Mouse (Mus musculus): ENCODE measurements around the gene Ripor1. TPM values are rescaled to one million over a fixed set of nuclear protein-coding genes. Genes with fewer than 3 reads are reported as not detected.

Gene Ripor1
- total and polyA plus RNA-seq, 3 experiments = 0.24 to 7.2 (median 1.7) TPM

DNA sequence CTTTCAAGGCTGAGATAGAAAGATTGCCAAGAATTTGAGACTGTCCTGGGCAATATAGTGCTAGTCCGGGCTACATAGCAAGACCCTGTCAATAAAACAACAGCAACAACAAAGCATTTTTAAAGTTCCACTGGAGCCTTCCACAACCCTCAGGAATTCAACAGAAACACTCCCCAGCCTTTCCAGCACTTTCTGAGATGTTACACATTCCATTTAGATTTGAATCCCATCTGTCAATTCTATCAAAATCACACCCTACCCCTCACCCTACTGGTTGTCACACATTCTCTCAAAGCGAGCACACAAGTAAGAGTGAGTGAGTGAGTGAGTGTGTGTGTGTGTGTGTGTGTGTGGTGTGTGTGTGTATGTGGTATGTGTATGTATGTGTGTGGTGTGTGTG, 12.6 kb upstream of the Ripor1 start:
- H3K27me3 ChIP-seq (replicated peaks) = peaks cover 17% of the 10 kb centered on the region
- H3K36me3 ChIP-seq (replicated peaks in 1 of 2; ENCODE audit: control insufficient read depth in 1 of 2, insufficient read depth in 1 of 2, low read length in 1 of 2) = no peaks in the 10 kb centered on the region
- H3K27ac ChIP-seq (ENCODE audit: insufficient read depth, low read depth) = no peak overlapping the region
- H3K79me2 ChIP-seq (replicated peaks; ENCODE audit: control insufficient read depth, extremely low read depth, insufficient read depth, poor library complexity, severe bottlenecking) = no peaks in the 10 kb centered on the region
- H3K9me3 ChIP-seq (replicated peaks; ENCODE audit: low read length) = no peaks in the 10 kb centered on the region
- no peak overlapping the region for H3K4me2 ChIP-seq (ENCODE audit: insufficient read depth, low read depth, poor library complexity, severe bottlenecking)
- H3K9ac ChIP-seq (ENCODE audit: insufficient read depth, low read depth) = no peak overlapping the region
- in situ Hi-C loops (cut with MboI; ENCODE audit: low pct_ligation_motif_present, low pct_unique_long_range_greater_than_20kb, low sequenced_read_pairs) = no loop called here
- TF ChIP-seq E2F4 (IDR thresholded peaks at IDR 0.05; ENCODE audit: insufficient replicate concordance, low read depth, low read length) (no peak), POLR2A (IDR thresholded peaks at IDR 0.05; ENCODE audit: low read depth, low read length) (no peak), MYC (IDR thresholded peaks at IDR 0.05; ENCODE audit: low read depth, low read length) (no peak), CHD2 (IDR thresholded peaks at IDR 0.05; ENCODE audit: low read length) (no peak), KAT2A (IDR thresholded peaks at IDR 0.05; ENCODE audit: insufficient replicate concordance, low read length) (no peak), GABPA (IDR thresholded peaks at IDR 0.05; ENCODE audit: insufficient replicate concordance, low read depth, low read length) (no peak), MEF2A (IDR thresholded peaks at IDR 0.05; ENCODE audit: borderline replicate concordance, low read depth, low read length) (no peak), SMC3 (IDR thresholded peaks at IDR 0.05; ENCODE audit: low read depth, low read length) (no peak), MAFK (IDR thresholded peaks at IDR 0.05; ENCODE audit: insufficient replicate concordance, low read length) (no peak), NRF1 (IDR thresholded peaks at IDR 0.05; ENCODE audit: low read depth, low read length) (no peak), UBTF (IDR thresholded peaks at IDR 0.05; ENCODE audit: low read depth, low read length) (no peak), BHLHE40 (IDR thresholded peaks at IDR 0.05; ENCODE audit: low read depth, low read length) (no peak), USF1 (IDR thresholded peaks at IDR 0.05; ENCODE audit: low read depth, low read length) (no peak)
- no peak for DNase-seq (ENCODE audit: extremely low read depth)
- dilution Hi-C loops (cut with MboI; ENCODE audit: extremely low pct_ligation_motif_present, extremely low pct_unique_long_range_greater_than_20kb, low sequenced_read_pairs) = no loop called here
- no peak overlapping the region for H3K4me3 ChIP-seq (replicated peaks in 1 of 3; ENCODE audit: low read depth in 2 of 3, low read length in 2 of 3, poor library complexity in 1 of 3)
- H3K4me1 ChIP-seq (ENCODE audit: control insufficient read depth in 1 of 2, insufficient read depth in 2 of 2) = peaks cover 0 to 12% of the 10 kb centered on the region in 2 experiments; a peak in 2 of 4 replicates

DNA sequence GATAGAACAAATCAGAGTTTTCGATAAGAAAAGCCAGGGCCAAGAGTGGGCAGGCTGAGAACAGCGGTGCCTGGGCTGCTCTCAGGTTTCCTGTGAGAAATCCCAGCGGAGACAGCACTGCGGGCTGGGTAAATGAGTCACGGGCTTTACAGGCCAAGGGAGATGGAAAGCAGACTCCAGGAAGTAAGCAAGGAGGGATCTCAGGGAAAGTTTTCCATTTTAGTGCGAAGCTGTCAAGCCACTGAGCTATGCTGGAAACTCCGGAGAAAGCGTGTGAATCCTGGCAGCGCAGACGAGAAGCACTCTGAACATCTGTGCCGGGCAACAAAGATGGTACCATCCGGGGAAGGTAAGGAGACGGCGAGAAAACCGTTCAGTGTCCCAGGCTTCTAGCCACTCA, 11.2 kb upstream of the Ripor1 start:
- no peaks in the 10 kb centered on the region for H3K9me3 ChIP-seq (replicated peaks; ENCODE audit: low read length)
- H3K36me3 ChIP-seq (replicated peaks in 1 of 2; ENCODE audit: control insufficient read depth in 1 of 2, insufficient read depth in 1 of 2, low read length in 1 of 2) = no peaks in the 10 kb centered on the region
- peaks cover 0 to 12% of the 10 kb centered on the region in 2 experiments; a peak in 2 of 4 replicates for H3K4me1 ChIP-seq (ENCODE audit: control insufficient read depth in 1 of 2, insufficient read depth in 2 of 2)
- no peak for DNase-seq (ENCODE audit: extremely low read depth)
- no peak overlapping the region for H3K4me3 ChIP-seq (replicated peaks in 1 of 3; ENCODE audit: low read depth in 2 of 3, low read length in 2 of 3, poor library complexity in 1 of 3)
- dilution Hi-C loops (cut with MboI; ENCODE audit: extremely low pct_ligation_motif_present, extremely low pct_unique_long_range_greater_than_20kb, low sequenced_read_pairs) (no loop called here), in situ Hi-C loops (cut with MboI; ENCODE audit: low pct_ligation_motif_present, low pct_unique_long_range_greater_than_20kb, low sequenced_read_pairs) (no loop called here)
- no peak for TF ChIP-seq NRF1 (IDR thresholded peaks at IDR 0.05; ENCODE audit: low read depth, low read length)
- TF ChIP-seq JUND (conservative IDR thresholded peaks at IDR 0.05; ENCODE audit: low read depth, low read length) = no peak
- no peak for TF ChIP-seq NELFE (IDR thresholded peaks at IDR 0.05; ENCODE audit: low read depth, low read length)
- no peak for TF ChIP-seq TCF12 (IDR thresholded peaks at IDR 0.05; ENCODE audit: low read depth, low read length)
- no peak for TF ChIP-seq ZC3H11A (IDR thresholded peaks at IDR 0.05; ENCODE audit: low read depth, low read length)
- no peak for TF ChIP-seq USF2 (conservative IDR thresholded peaks at IDR 0.05; ENCODE audit: low read depth, low read length)
- TF ChIP-seq MYC (IDR thresholded peaks at IDR 0.05; ENCODE audit: low read depth, low read length) = no peak
- no peak for TF ChIP-seq POLR2AphosphoS2 (IDR thresholded peaks at IDR 0.05; ENCODE audit: low read depth, low read length)
- no peak for TF ChIP-seq MXI1 (IDR thresholded peaks at IDR 0.05; ENCODE audit: low read depth, low read length)
- no peak for TF ChIP-seq CTCF (conservative IDR thresholded peaks at IDR 0.05 in 1 of 2, IDR thresholded peaks at IDR 0.05 in 1 of 2; ENCODE audit: low read depth in 2 of 2, low read length in 2 of 2)
- no peak for TF ChIP-seq USF1 (IDR thresholded peaks at IDR 0.05; ENCODE audit: low read depth, low read length)
- TF ChIP-seq IRF4 (IDR thresholded peaks at IDR 0.05; ENCODE audit: low read depth, low read length) = no peak
- no peak overlapping the region for H3K9ac ChIP-seq (ENCODE audit: insufficient read depth, low read depth)
- H3K79me2 ChIP-seq (replicated peaks; ENCODE audit: control insufficient read depth, extremely low read depth, insufficient read depth, poor library complexity, severe bottlenecking) = no peaks in the 10 kb centered on the region
- H3K27me3 ChIP-seq (replicated peaks) = peaks cover 8% of the 10 kb centered on the region
- H3K27ac ChIP-seq (ENCODE audit: insufficient read depth, low read depth) = no peak overlapping the region
- no peak overlapping the region for H3K4me2 ChIP-seq (ENCODE audit: insufficient read depth, low read depth, poor library complexity, severe bottlenecking)

All from CH12.LX (cell line).